Comparison of ENCODE assay signal across 10 mouse cellular contexts in the genomic region with DNA sequence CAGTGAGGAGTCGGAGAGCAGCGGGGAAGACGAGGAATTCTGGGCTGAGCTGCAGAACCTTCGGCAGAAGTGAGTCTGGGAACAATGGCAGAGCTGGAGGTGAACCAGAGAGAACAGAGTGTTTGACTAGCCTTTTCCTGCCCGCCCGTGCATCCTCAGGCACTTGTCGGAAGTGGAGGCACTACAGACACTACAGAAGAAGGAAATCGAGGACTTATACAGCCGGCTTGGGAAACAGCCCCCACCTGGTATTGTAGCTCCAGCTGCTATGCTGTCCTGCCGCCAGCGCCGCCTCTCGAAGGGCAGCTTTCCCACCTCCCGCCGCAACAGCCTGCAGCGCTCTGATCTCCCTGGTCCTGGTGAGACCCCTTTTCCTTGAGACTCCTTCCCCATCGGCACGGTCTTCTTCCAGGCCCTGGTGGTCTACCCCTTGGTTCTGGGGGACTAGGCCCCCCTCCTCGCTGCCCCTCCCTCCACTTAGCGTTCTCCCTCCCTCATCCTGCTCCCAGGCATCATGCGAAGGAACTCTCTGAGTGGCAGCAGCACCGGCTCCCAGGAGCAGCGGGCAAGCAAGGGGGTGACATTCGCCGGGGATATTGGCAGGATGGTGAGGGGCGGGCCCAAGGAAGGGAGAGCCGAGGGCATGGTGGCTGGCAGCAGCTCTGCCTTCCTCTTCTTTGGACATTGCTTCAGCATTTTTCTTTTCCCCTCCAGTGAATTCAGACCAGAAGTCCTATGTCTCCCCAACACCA. TPM values are rescaled to one million over a fixed set of nuclear protein-coding genes. Genes with fewer than 3 reads are reported as not detected.
DNase-seq lines count a peak whose midpoint lies in the region; ATAC-seq lines count a peak whose summit lies in the region.
"Had no signal": no experiment of that assay in that cellular context is flagged by ENCODE, and none has a peak within 500 bp of the region (broad histone marks: within the 10 kb centered on the region; RNA-seq: fewer than 3 reads in every experiment).

No protein-coding gene starts in this region.

- H3K4me2 ChIP-seq in lung, embryonic 15.5 days, result peak overlapping the region; percentile 75
- peak overlapping the region; percentile 88 for H3K4me2 ChIP-seq in stomach, embryonic 16.5 days (ENCODE audit: low read depth, low read length)

- peak; percentile 39 to 41 for DNase-seq in cerebellum, postnatal 10 days
- DNase-seq in cerebellum, postnatal 4 days (ENCODE audit: low spot score in 2 of 2), result no peak
- DNase-seq in lung, postnatal 36 days, result no peak
- peak; percentile 34 to 58 for DNase-seq in kidney, postnatal 36 days
- DNase-seq in ovary, postnatal 10 days (ENCODE audit: low spot score), result no peak
- no peak for DNase-seq in adrenal gland, adult 18-20 months (ENCODE audit: low spot score in 2 of 2)
- DNase-seq: adrenal gland, postnatal 36 days had no signal

- H3K4me3 ChIP-seq in lung, embryonic 15.5 days, result peak overlapping the region; percentile 6; the same call in 1 of the 2 replicates
- peak overlapping the region; percentile 61; the same call in 1 of the 2 replicates for H3K4me3 ChIP-seq in stomach, embryonic 16.5 days (replicated peaks; ENCODE audit: low read length)

- 27% methylated on average over 27 of the region's 27 CpGs for WGBS in lung, embryonic 15.5 days
- 35% methylated on average over 27 of the region's 27 CpGs for WGBS in stomach, embryonic 16.5 days

- no peaks in the 10 kb centered on the region for H3K9me3 ChIP-seq in lung, embryonic 15.5 days
- no peaks in the 10 kb centered on the region for H3K9me3 ChIP-seq in stomach, embryonic 16.5 days (replicated peaks; ENCODE audit: control insufficient read depth, low read length)

- no peak overlapping the region for H3K27ac ChIP-seq in lung, embryonic 15.5 days
- H3K27ac ChIP-seq in stomach, embryonic 16.5 days (ENCODE audit: low read length), result peak overlapping the region; percentile 83; the same call in 1 of the 2 replicates

- H3K9ac ChIP-seq in lung, embryonic 15.5 days, result no peak overlapping the region
- peak overlapping the region; percentile 77 for H3K9ac ChIP-seq in stomach, embryonic 16.5 days (ENCODE audit: low read length)

- no peak for ATAC-seq in lung, embryonic 15.5 days (ENCODE audit: borderline replicate concordance, extremely low read depth, low FRiP score, low TSS enrichment)
- no peak for ATAC-seq in stomach, embryonic 16.5 days (ENCODE audit: insufficient read depth, low FRiP score)

- 0 out of 2 replicates have a peak, but pooled peaks cover 2% of the 10 kb centered on the region for H3K36me3 ChIP-seq in lung, embryonic 15.5 days
- H3K36me3 ChIP-seq in stomach, embryonic 16.5 days (ENCODE audit: control insufficient read depth, insufficient read depth, low read length), result no peaks in the 10 kb centered on the region

- H3K4me1 ChIP-seq in lung, embryonic 15.5 days, result peaks cover 29% of the 10 kb centered on the region
- peaks cover 25% of the 10 kb centered on the region for H3K4me1 ChIP-seq in stomach, embryonic 16.5 days (ENCODE audit: control insufficient read depth, insufficient read depth, low read length)

- H3K27me3 ChIP-seq in lung, embryonic 15.5 days, result no peaks in the 10 kb centered on the region
- H3K27me3 ChIP-seq in stomach, embryonic 16.5 days (ENCODE audit: control insufficient read depth, insufficient read depth, low read length), result no peaks in the 10 kb centered on the region

RNA-seq across cellular contexts. Expression of a gene that starts 2.3 kb away (rescaled TPM):
- polyA plus RNA-seq in lung, embryonic 15.5 days (2015; fragmentation: Nextera tagmentation; extraction: Ambion mirVana), result 1.3 and 1.7 TPM in 2 replicates
- 0.70 and 1.2 TPM in 2 replicates for polyA plus RNA-seq in stomach, embryonic 16.5 days (2015; fragmentation: Nextera tagmentation; extraction: Ambion mirVana)
- under 1 TPM; 0.33 to 0.99 TPM for total RNA-seq in adrenal gland, adult 18-20 months (2021)
- total RNA-seq: liver, adult 2 months had no signal
- polyA plus RNA-seq: liver, adult 2 months had no signal

RNA-seq across cellular contexts. Expression of a gene that starts 2.4 kb away (rescaled TPM):
- polyA plus RNA-seq in lung, embryonic 15.5 days (2015; fragmentation: Nextera tagmentation; extraction: Ambion mirVana), result 189 and 194 TPM in 2 replicates
- 194 and 197 TPM in 2 replicates for polyA plus RNA-seq in stomach, embryonic 16.5 days (2015; fragmentation: Nextera tagmentation; extraction: Ambion mirVana)
- total RNA-seq in adrenal gland, adult 18-20 months (2021), result 10 to 100 TPM; 79.9 to 86.3 TPM

RNA-seq across cellular contexts. Expression of a gene that starts 16.1 kb away (rescaled TPM):
- polyA plus RNA-seq in lung, embryonic 15.5 days (2015; fragmentation: Nextera tagmentation; extraction: Ambion mirVana), result 3.7 and 5.0 TPM in 2 replicates
- polyA plus RNA-seq in stomach, embryonic 16.5 days (2015; fragmentation: Nextera tagmentation; extraction: Ambion mirVana), result 23.5 and 28.0 TPM in 2 replicates
- 1 to 10 TPM; 4.1 to 4.6 TPM for total RNA-seq in adrenal gland, adult 18-20 months (2021)

RNA-seq across cellular contexts. Expression of a gene that starts 23.0 kb away (rescaled TPM):
- 127 and 128 TPM in 2 replicates for polyA plus RNA-seq in lung, embryonic 15.5 days (2015; fragmentation: Nextera tagmentation; extraction: Ambion mirVana)
- polyA plus RNA-seq in stomach, embryonic 16.5 days (2015; fragmentation: Nextera tagmentation; extraction: Ambion mirVana), result 133 and 141 TPM in 2 replicates
- 100 to 1,000 TPM in 1 of 2 experiments, 10 to 100 TPM in 1; 89.3 to 113 TPM for total RNA-seq in adrenal gland, adult 18-20 months (2021)

RNA-seq across cellular contexts. Expression of a gene that starts 25.6 kb away (rescaled TPM):
- 146 and 165 TPM in 2 replicates for polyA plus RNA-seq in lung, embryonic 15.5 days (2015; fragmentation: Nextera tagmentation; extraction: Ambion mirVana)
- polyA plus RNA-seq in stomach, embryonic 16.5 days (2015; fragmentation: Nextera tagmentation; extraction: Ambion mirVana), result 143 and 147 TPM in 2 replicates
- 100 to 1,000 TPM; 151 to 161 TPM for total RNA-seq in adrenal gland, adult 18-20 months (2021)

Comparison
In these comparisons a context has a peak if more than half of its experiments do, and no peak if none do; other contexts are left out.
1. DNase-seq: peak in cerebellum, postnatal 10 days (2 of 2) and kidney, postnatal 36 days (2 of 2); none in cerebellum, postnatal 4 days (0 of 2), lung, postnatal 36 days (single experiment), ovary, postnatal 10 days (single experiment) and adrenal gland, adult 18-20 months (0 of 2).